Mouse (Mus musculus): ENCODE results near the gene Psme4. TPM values are rescaled to one million over a fixed set of nuclear protein-coding genes. Genes with fewer than 3 reads are reported as not detected.

Gene Psme4
- total and polyA plus RNA-seq, 2 experiments from 2014 or later, result 10.2 to 34.5 TPM

- no peak overlapping the region for H3K4me3 ChIP-seq (ENCODE audit: low read length)
- H3K9me3 ChIP-seq (ENCODE audit: low read length), result no peaks in the 10 kb centered on the region
- no peak for DNase-seq (ENCODE audit: low spot score)
- 0 out of 2 replicates have a peak, but pooled peaks cover 6% of the 10 kb centered on the region for H3K36me3 ChIP-seq (ENCODE audit: insufficient read depth, low read length)
- H3K4me2 ChIP-seq (ENCODE audit: low read depth, low read length), result no peak overlapping the region
- H3K4me1 ChIP-seq (ENCODE audit: insufficient read depth, low read length), result no peaks in the 10 kb centered on the region
- H3K27me3 ChIP-seq (ENCODE audit: insufficient read depth, low read length), result no peaks in the 10 kb centered on the region
- WGBS, result 92% methylated on average over 1 of the region's 1 CpGs
- ATAC-seq, result no peak
- no peak overlapping the region for H3K27ac ChIP-seq
- TF ChIP-seq CTCF (IDR thresholded peaks at IDR 0.05; ENCODE audit: low read depth), result no peak
- no peak overlapping the region for H3K9ac ChIP-seq (replicated peaks; ENCODE audit: low read length)
Measured at GRCm38 (mm10) chr11:30802421-30802820, 30.9 kb downstream of the Psme4 start.

DNA sequence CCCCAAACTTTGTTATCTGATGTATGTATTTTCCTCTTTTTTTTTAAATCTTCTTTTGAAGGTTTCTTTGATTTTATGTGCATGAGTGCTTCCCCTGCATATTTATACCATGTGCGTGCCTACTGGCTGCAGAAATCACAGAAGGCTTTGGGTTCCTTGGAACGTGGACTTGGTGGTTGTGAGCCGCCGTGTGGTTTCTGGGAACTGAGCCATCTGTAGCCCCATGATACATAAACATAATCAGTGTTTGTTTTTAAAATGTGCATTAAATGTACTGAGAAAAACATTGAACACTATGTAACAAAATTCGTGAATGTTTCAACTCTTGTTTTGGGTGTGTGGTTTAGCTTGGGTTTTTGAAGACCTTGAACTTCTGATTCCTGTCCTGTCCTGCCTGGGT, 49.6 kb downstream of the Psme4 start:
- Histone ChIP-seq H3K27ac (no peak overlapping the region), H3K4me2 (ENCODE audit: low read depth, low read length) (no peak overlapping the region), H3K9ac (replicated peaks; ENCODE audit: low read length) (no peak overlapping the region), H3K4me1 (ENCODE audit: insufficient read depth, low read length) (no peaks in the 10 kb centered on the region), H3K4me3 (ENCODE audit: low read length) (no peak overlapping the region), H3K36me3 (ENCODE audit: insufficient read depth, low read length) (peaks cover 15% of the 10 kb centered on the region), H3K9me3 (ENCODE audit: low read length) (no peaks in the 10 kb centered on the region), H3K27me3 (ENCODE audit: insufficient read depth, low read length) (no peaks in the 10 kb centered on the region)
- DNase-seq (ENCODE audit: low spot score) (no peak), ATAC-seq (no peak)
- TF ChIP-seq CTCF (IDR thresholded peaks at IDR 0.05; ENCODE audit: low read depth), result no peak
- 81% methylated on average over 5 of the region's 5 CpGs for WGBS

DNA sequence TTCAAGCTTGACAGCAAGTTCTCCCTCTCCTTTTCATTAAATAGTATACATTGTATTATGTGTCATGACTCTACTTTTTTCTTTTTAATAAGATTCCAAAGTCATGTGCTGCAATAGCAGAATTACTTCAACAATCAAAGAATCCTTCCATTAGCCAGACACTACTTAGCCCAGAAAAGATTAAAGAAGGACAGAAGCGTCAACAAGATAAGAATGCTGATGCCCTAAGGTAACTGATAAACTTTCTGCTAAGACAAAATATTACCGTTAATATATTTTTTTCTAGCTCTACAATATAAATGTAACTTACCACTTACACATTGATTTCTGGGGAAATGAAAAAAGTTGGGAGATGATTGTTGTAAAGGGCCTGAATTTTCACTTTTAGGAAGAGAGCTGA, 67.3 kb downstream of the Psme4 start:
- ATAC-seq, result no peak
- no peak for DNase-seq (ENCODE audit: low spot score)
- Histone ChIP-seq H3K27me3 (ENCODE audit: insufficient read depth, low read length) (no peaks in the 10 kb centered on the region), H3K4me1 (ENCODE audit: insufficient read depth, low read length) (no peaks in the 10 kb centered on the region), H3K36me3 (ENCODE audit: insufficient read depth, low read length) (peaks cover 33% of the 10 kb centered on the region), H3K4me3 (ENCODE audit: low read length) (no peak overlapping the region), H3K9me3 (ENCODE audit: low read length) (no peaks in the 10 kb centered on the region), H3K9ac (replicated peaks; ENCODE audit: low read length) (no peak overlapping the region), H3K4me2 (ENCODE audit: low read depth, low read length) (no peak overlapping the region), H3K27ac (no peak overlapping the region)
- no peak for TF ChIP-seq CTCF (IDR thresholded peaks at IDR 0.05; ENCODE audit: low read depth)
- 97% methylated on average over 2 of the region's 2 CpGs for WGBS

- Histone ChIP-seq H3K36me3 (ENCODE audit: insufficient read depth, low read length) (peaks cover 28% of the 10 kb centered on the region; the same call in 1 of the 2 replicates), H3K4me2 (ENCODE audit: low read depth, low read length) (no peak overlapping the region), H3K27ac (no peak overlapping the region), H3K4me3 (ENCODE audit: low read length) (no peak overlapping the region), H3K9me3 (ENCODE audit: low read length) (no peaks in the 10 kb centered on the region), H3K4me1 (ENCODE audit: insufficient read depth, low read length) (no peaks in the 10 kb centered on the region), H3K9ac (replicated peaks; ENCODE audit: low read length) (no peak overlapping the region), H3K27me3 (ENCODE audit: insufficient read depth, low read length) (no peaks in the 10 kb centered on the region)
- ATAC-seq (no peak), DNase-seq (ENCODE audit: low spot score) (no peak)
- 84% methylated on average over 1 of the region's 1 CpGs for WGBS
- TF ChIP-seq CTCF (IDR thresholded peaks at IDR 0.05; ENCODE audit: low read depth), result no peak
Measured at GRCm38 (mm10) chr11:30844355-30844754, 72.8 kb downstream of the Psme4 start.

GRCm38 (mm10) chr11:30872425-30872824, 100.9 kb downstream of the Psme4 start:
- no peaks in the 10 kb centered on the region for H3K4me1 ChIP-seq (ENCODE audit: insufficient read depth, low read length)
- ATAC-seq (no peak), DNase-seq (ENCODE audit: low spot score) (no peak)
- no peak for TF ChIP-seq CTCF (IDR thresholded peaks at IDR 0.05; ENCODE audit: low read depth)
- H3K27ac ChIP-seq, result no peak overlapping the region
- H3K4me3 ChIP-seq (ENCODE audit: low read length), result no peak overlapping the region
- no peaks in the 10 kb centered on the region; the same call in 1 of the 2 replicates for H3K9me3 ChIP-seq (ENCODE audit: low read length)
- no peak overlapping the region for H3K4me2 ChIP-seq (ENCODE audit: low read depth, low read length)
- peaks cover 20% of the 10 kb centered on the region; the same call in 1 of the 2 replicates for H3K36me3 ChIP-seq (ENCODE audit: insufficient read depth, low read length)
- no peaks in the 10 kb centered on the region for H3K27me3 ChIP-seq (ENCODE audit: insufficient read depth, low read length)
- no peak overlapping the region for H3K9ac ChIP-seq (replicated peaks; ENCODE audit: low read length)

DNA sequence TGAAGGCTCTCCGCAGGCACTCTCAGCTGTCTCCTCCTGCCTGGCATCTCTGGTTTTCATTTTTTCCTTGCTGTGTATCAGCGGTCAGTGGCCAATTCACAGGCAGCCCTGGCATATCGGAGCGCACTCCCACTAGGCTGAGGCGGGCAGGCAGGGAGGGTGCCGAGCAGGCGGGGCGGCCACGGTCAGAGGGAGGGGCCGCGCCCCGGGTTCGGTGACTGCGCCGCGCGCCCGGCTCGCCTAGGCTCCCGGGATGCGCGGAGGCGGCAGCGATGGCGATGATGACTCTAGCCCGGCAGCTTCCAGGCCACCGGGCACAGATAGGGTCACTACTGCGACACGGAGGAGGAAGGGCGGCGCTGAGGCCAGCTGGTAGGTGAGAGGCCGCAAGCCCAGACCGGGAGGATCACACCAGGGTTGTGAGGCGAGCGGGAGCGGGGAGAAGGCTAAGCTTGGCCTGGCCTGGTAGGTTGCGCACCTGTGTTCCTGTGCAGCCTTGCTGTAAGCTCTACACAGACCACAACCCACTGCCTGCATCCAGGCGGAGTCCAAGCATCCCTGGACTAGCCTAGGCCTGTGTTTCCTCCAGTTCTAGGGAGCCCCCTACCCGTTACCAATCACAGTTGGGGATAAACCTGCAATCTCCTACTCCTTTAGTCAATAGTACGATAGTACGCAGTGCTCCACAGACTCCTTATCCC, 113.8 kb downstream of the Psme4 start, which contains the start of the genes Gpr75 and Asb3:
Gpr75 (plus strand) TSS at position 188 of the 701 bp plus-strand sequence.
Asb3 (plus strand) TSS at position 246 of the 701 bp plus-strand sequence.
- 2% methylated on average over 41 of the region's 41 CpGs for WGBS

DNA sequence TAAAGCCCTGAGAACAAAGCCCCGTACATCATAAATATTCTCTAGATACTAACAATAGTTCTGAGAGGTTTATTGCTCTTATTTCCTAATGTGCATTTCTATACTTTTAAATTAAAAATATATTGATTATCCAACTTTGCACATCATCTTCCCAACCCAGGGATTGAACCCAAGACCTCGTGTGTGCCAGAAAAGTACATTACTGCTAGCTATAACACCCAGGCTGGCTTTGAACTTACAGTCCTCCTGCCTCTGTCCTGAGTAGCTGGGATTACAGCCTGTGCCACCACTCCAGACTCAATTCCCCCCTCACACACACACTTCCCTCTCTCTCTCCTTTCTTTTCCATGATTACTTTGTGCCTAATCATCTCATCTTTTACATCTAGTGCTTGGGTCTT, 116.6 kb downstream of the Psme4 start:
- Histone ChIP-seq H3K27ac (no peak overlapping the region), H3K4me2 (ENCODE audit: low read depth, low read length) (no peak overlapping the region), H3K27me3 (ENCODE audit: insufficient read depth, low read length) (no peaks in the 10 kb centered on the region), H3K4me1 (ENCODE audit: insufficient read depth, low read length) (0 out of 2 replicates have a peak, but pooled peaks cover 2% of the 10 kb centered on the region), H3K9me3 (ENCODE audit: low read length) (no peaks in the 10 kb centered on the region), H3K36me3 (ENCODE audit: insufficient read depth, low read length) (peaks cover 4% of the 10 kb centered on the region; the same call in 1 of the 2 replicates), H3K9ac (replicated peaks; ENCODE audit: low read length) (no peak overlapping the region), H3K4me3 (ENCODE audit: low read length) (no peak overlapping the region)
- TF ChIP-seq CTCF (IDR thresholded peaks at IDR 0.05; ENCODE audit: low read depth), result no peak
- WGBS, result 90% methylated on average over 2 of the region's 2 CpGs
- DNase-seq (ENCODE audit: low spot score) (no peak), ATAC-seq (no peak)

More for the DNA sequence above, 113.8 kb downstream of the Psme4 start, which contains the start of the genes Gpr75 and Asb3:
- no peaks in the 10 kb centered on the region for H3K9me3 ChIP-seq (ENCODE audit: low read length)
- 0 out of 2 replicates have a peak, but pooled peaks have one; percentile 14 for TF ChIP-seq CTCF (IDR thresholded peaks at IDR 0.05; ENCODE audit: low read depth)
- H3K36me3 ChIP-seq (ENCODE audit: insufficient read depth, low read length), result no peaks in the 10 kb centered on the region
- H3K27ac ChIP-seq, result peak within 1 kb of the TSS; percentile 94
- peak; percentile 73 for DNase-seq (ENCODE audit: low spot score)
- H3K9ac ChIP-seq (replicated peaks; ENCODE audit: low read length), result peak within 1 kb of the TSS; percentile 87
- peak; percentile 95 for ATAC-seq
- H3K4me3 ChIP-seq (ENCODE audit: low read length), result peak within 1 kb of the TSS; percentile 66
- peak within 1 kb of the TSS; percentile 83 for H3K4me2 ChIP-seq (ENCODE audit: low read depth, low read length)
- H3K4me1 ChIP-seq (ENCODE audit: insufficient read depth, low read length), result 0 out of 2 replicates have a peak, but pooled peaks cover 2% of the 10 kb centered on the region
- no peaks in the 10 kb centered on the region for H3K27me3 ChIP-seq (ENCODE audit: insufficient read depth, low read length)
